Mouse (Mus musculus) stomach, postnatal 0 days (tissue): Measurements from ENCODE around the gene Fxn.

Source experiments
- CTCF ChIP-seq: IDR thresholded peaks from 2 replicates; pipeline ENCODE4 v1.5.1; 2016; ENCODE audit warnings: antibody characterized with exemption, low read depth, mild to moderate bottlenecking, moderate library complexity
- EP300 ChIP-seq: optimal IDR thresholded peaks from 2 replicates; pipeline ENCODE3; 2016; ENCODE audit warnings: antibody characterized with exemption

- TF ChIP-seq CTCF (no peak), EP300 (no peak)
Observed at GRCm38 (mm10) chr19:24325692-24326091, 45.3 kb upstream of the Fxn start.
